Mouse (Mus musculus) splenic B cell, adult 2 months (primary cell): ENCODE data around the gene Zfp628.
A peak's percentile ranks its signal among the peaks of the same experiment; 100 is the strongest.

Experiments used
- DNase-seq: peaks from one replicate; pipeline ENCODE4 v3.0.0-alpha.2; 2011; ENCODE audit warnings: low read depth, low spot score
- H3K27me3 ChIP-seq: 2 replicates; pipeline ENCODE4 v1.6.1; 2012; ENCODE audit warnings: mild to moderate bottlenecking, low read length, moderate library complexity, mixed read lengths; ENCODE audit not compliant: control insufficient read depth, poor library complexity, insufficient read depth, severe bottlenecking
- H3K36me3 ChIP-seq: 2 replicates; pipeline ENCODE4 v1.6.1; 2012; ENCODE audit warnings: mild to moderate bottlenecking, low read length, moderate library complexity, mixed read lengths; ENCODE audit not compliant: control insufficient read depth, poor library complexity, insufficient read depth, severe bottlenecking

The Zfp628 gene

GRCm38 (mm10) chr7:4901171-4901570 lies 13.8 kb upstream of the Zfp628 start:
- H3K36me3 ChIP-seq = no peaks in the 10 kb centered on the region
- DNase-seq = peak; percentile 53
- peaks cover 2% of the 10 kb centered on the region; the same call in 1 of the 2 replicates for H3K27me3 ChIP-seq

GRCm38 (mm10) chr7:4902404-4902803 lies 12.6 kb upstream of the Zfp628 start:
- DNase-seq = no peak
- Histone ChIP-seq H3K27me3 (peaks cover 2% of the 10 kb centered on the region; the same call in 1 of the 2 replicates), H3K36me3 (no peaks in the 10 kb centered on the region)

GRCm38 (mm10) chr7:4906466-4906950 lies 8.5 kb upstream of the Zfp628 start, which contains the start of gene Gm36210:
Gene Gm36210 (minus strand): TSS chr7:4906516.
- no peaks in the 10 kb centered on the region for H3K27me3 ChIP-seq
- DNase-seq = no peak
- H3K36me3 ChIP-seq = no peaks in the 10 kb centered on the region

GRCm38 (mm10) chr7:4911561-4911960 lies 3.5 kb upstream of the Zfp628 start:
- Histone ChIP-seq H3K36me3 (no peaks in the 10 kb centered on the region), H3K27me3 (no peaks in the 10 kb centered on the region)
- peak; percentile 54 for DNase-seq

- H3K27me3 ChIP-seq = no peaks in the 10 kb centered on the region
- no peak for DNase-seq
- H3K36me3 ChIP-seq = no peaks in the 10 kb centered on the region
Measured at GRCm38 (mm10) chr7:4912248-4912647, 2.8 kb upstream of the Zfp628 start.

- DNase-seq = no peak
- H3K36me3 ChIP-seq = peaks cover 3% of the 10 kb centered on the region
- no peaks in the 10 kb centered on the region for H3K27me3 ChIP-seq
Measured at GRCm38 (mm10) chr7:4915669-4916416, 826 bp downstream of the Zfp628 start.

GRCm38 (mm10) chr7:4917494-4917893 lies 2.5 kb downstream of the Zfp628 start:
- DNase-seq = no peak
- Histone ChIP-seq H3K27me3 (no peaks in the 10 kb centered on the region), H3K36me3 (peaks cover 3% of the 10 kb centered on the region)

GRCm38 (mm10) chr7:4918681-4919080 lies 3.7 kb downstream of the Zfp628 start:
- DNase-seq = no peak
- Histone ChIP-seq H3K36me3 (peaks cover 3% of the 10 kb centered on the region), H3K27me3 (no peaks in the 10 kb centered on the region)

GRCm38 (mm10) chr7:4919096-4919495 lies 4.1 kb downstream of the Zfp628 start:
- no peaks in the 10 kb centered on the region for H3K27me3 ChIP-seq
- no peak for DNase-seq
- H3K36me3 ChIP-seq = peaks cover 3% of the 10 kb centered on the region

- DNase-seq = no peak
- Histone ChIP-seq H3K36me3 (peaks cover 3% of the 10 kb centered on the region), H3K27me3 (no peaks in the 10 kb centered on the region)
Measured at GRCm38 (mm10) chr7:4919971-4920370, 5.0 kb downstream of the Zfp628 start.

GRCm38 (mm10) chr7:4920496-4920895 lies 5.5 kb downstream of the Zfp628 start:
- no peak for DNase-seq

GRCm38 (mm10) chr7:4920976-4921823 lies 6.2 kb downstream of the Zfp628 start:
- no peaks in the 10 kb centered on the region for H3K27me3 ChIP-seq
- no peak for DNase-seq
- H3K36me3 ChIP-seq = peaks cover 3% of the 10 kb centered on the region

More at GRCm38 (mm10) chr7:4920496-4920895, 5.5 kb downstream of the Zfp628 start:
- peaks cover 3% of the 10 kb centered on the region for H3K36me3 ChIP-seq
- H3K27me3 ChIP-seq = no peaks in the 10 kb centered on the region

- Histone ChIP-seq H3K36me3 (peaks cover 3% of the 10 kb centered on the region), H3K27me3 (no peaks in the 10 kb centered on the region)
- DNase-seq = no peak
Measured at GRCm38 (mm10) chr7:4921824-4922482, 6.9 kb downstream of the Zfp628 start, which contains the start of gene Nat14. Gene Nat14 (plus strand): TSS chr7:4922028.

GRCm38 (mm10) chr7:4922508-4922907 lies 7.5 kb downstream of the Zfp628 start:
- peak; percentile 58 for DNase-seq
- H3K27me3 ChIP-seq = no peaks in the 10 kb centered on the region
- peaks cover 3% of the 10 kb centered on the region for H3K36me3 ChIP-seq
